Mouse (Mus musculus) C2C12 (cell line): ENCODE measurements at regions not wholly inside any gene's neighbourhood (a gene's known extent, or its start where the extent isn't known, plus 50 kb on each side); places are given as distances from the start of the nearest gene placed in this dataset.

Source experiments
- CEBPB ChIP-seq: IDR thresholded peaks from one replicate; pipeline ENCODE4 v1.6.1; 2011; ENCODE audit warnings: low read depth, mild to moderate bottlenecking, control low read depth, moderate library complexity
- CTCF ChIP-seq: IDR thresholded peaks from one replicate; pipeline ENCODE4 v1.5.1; 2011; ENCODE audit not compliant: control insufficient read depth, insufficient read depth, insufficient read length
- FOSL1 ChIP-seq: IDR thresholded peaks from one replicate; pipeline ENCODE4 v1.8.0; 2011; ENCODE audit warnings: mild to moderate bottlenecking, low read length; ENCODE audit not compliant: poor library complexity, insufficient read depth, severe bottlenecking
- MAX ChIP-seq: IDR thresholded peaks from one replicate; pipeline ENCODE4 v1.6.1; 2011; ENCODE audit warnings: mild to moderate bottlenecking, control low read depth
- MYOD1 ChIP-seq: IDR thresholded peaks from one replicate; pipeline ENCODE4 v1.6.1; 2011; ENCODE audit warnings: low read depth; ENCODE audit not compliant: control insufficient read depth, insufficient read length
- MYOG ChIP-seq: IDR thresholded peaks from one replicate; pipeline ENCODE4 v1.6.1; 2011; ENCODE audit not compliant: control insufficient read depth, insufficient read length; ENCODE audit errors: extremely low read depth
- USF1 ChIP-seq: IDR thresholded peaks from one replicate; pipeline ENCODE4 v1.6.1; 2011; ENCODE audit warnings: low read depth, mild to moderate bottlenecking, control low read depth, moderate library complexity

DNA sequence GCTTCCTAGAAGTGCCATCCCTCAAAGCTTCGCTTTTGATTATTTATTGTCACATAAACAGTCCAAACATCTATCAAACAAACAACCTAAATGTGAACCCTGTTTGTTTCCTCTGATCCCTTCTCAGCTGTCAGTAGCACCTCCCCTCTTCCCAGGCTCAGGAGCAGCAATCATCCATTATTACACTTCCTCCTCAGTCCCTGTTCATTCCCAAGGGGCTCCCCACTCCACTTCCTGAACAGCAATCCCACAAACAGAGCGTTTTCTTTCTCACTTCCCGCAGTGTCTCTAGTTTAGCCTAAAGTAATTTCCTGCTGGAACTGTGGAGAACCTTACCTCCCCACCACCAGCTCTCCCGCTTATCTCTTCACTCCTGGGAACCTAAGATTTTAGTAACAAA is 91.1 kb upstream of the Nrp1 start:
- TF ChIP-seq MYOG (no peak), CTCF (no peak), MYOD1 (no peak), MAX (no peak), USF1 (no peak), CEBPB (no peak), FOSL1 (no peak)
